Mouse (Mus musculus) retina, postnatal 7 days (tissue): ENCODE data around the gene Afap1l2.

Source experiments
- DNase-seq: peaks from one replicate; pipeline ENCODE4 v3.0.0-alpha.2; 2012; ENCODE audit warnings: low read depth, low spot score

Afap1l2 gene

GRCm38 (mm10) chr19:56887879-56888278, 120.1 kb downstream of the Afap1l2 start:
- DNase-seq = no peak

DNA sequence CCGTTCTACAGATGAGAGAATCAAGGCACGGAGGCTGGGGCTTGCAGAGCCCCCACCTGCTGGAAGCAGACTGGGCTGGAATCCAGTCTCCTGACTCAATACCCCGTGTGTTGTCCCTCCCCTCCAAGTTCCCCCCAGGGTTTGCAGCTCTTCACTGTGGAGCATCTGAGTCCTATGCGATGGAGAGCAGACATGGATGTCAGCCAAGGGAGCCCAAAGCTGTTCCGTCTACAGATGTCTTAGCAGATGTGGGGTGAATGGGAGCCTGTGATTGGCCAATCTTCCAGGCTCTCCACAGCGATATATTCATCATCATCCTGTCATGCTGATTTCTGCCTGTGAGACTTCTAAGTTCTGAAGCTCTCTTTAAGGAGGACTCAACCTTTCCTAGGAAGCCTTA, 130.7 kb downstream of the Afap1l2 start:
- no peak for DNase-seq

DNA sequence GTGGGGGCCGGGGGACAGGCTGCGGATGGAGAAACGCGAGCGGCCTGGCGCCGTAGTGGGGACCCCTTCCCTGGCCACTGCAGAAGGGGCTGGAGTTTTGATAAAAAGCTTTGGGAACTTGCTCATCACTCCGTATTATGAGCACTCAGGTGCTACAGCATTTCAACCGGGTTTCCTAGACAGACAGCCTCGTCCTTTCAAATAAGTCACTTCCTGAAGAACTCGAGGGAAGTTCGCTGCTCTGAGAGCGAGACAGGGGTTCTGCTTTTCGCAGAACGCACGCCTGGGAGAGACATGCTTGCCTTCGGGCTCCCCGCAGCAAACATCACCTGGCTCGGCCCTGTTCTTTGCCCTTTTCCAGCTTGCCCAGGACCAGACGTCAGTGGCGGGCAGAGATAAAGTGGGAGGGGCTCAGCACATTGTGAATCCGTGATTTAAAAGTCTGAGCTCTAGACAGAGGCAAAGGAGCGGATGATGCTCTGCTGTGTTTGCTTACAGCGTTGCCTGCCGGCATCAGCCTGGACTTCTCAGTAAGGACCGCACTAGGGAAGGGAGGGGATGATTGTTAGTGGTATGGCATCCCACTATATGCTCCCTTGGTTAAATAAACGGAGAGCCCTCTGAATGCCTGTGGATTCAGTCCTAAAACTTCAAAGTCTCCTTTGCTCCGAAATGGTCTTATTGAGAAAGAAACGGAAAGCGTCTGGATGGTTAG, 133.3 kb downstream of the Afap1l2 start:
- DNase-seq = no peak

DNA sequence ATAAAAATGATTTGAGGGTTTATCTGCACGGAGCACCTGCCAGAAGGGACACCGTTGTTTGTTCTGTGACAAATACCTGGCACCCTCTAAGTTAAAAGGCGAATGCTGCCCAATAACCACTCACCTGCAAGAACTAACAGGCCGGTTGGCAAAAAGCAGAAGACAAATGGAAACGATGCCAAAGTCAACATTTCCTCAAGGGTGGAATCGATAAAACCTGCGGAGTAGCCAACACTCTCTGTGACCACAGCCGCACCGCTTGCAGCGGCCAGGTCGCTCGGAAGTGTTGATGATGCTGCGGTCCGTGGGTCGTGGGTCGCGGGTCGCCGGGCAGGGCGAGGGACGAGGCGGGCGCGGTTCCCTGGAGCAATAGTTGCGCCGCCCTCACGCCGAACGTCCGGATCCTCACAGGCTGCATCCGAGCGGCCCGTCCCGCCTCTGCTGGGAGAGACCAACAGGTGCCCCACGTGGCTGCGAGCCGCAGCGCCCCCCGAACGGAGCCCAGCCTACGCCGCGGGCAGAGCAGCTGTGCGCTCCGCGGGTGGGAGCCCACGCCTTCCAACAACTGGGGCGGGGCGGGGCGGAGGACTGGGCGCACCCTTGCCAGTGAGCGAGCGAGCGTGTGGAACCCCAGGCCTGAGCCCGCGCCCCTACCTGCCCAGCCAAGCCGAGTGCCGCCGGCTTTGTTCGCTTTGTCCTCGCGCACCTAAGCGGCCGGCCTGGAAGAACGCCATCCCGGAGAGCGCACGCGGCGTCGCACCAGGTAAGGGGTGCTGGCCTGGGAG, 134.0 kb downstream of the Afap1l2 start, which contains the start of gene Vwa2:
Gene Vwa2 (plus strand): TSS at position 434 of the 785 bp plus-strand sequence.
- peak; percentile 14 for DNase-seq

DNA sequence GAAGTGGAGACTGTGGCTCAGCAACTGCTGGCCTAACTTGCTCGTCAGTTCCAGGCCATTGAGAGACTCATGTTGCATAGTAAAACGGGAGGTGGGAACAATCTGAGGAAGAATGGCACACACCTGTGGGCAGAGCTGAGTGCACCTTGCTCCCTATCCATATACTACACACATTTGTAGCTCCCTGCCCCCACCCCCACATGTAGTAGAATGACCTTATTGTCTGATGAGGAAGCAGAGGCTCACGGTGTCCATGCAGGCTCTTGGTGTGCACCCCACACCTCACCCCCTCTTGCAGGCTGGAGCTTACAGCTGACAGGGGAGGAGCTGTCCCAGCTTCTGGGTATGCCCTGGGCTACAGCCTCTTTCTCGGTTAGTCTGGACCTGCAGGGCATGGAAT, 140.3 kb downstream of the Afap1l2 start:
- DNase-seq = no peak
